Mouse (Mus musculus) limb, embryonic 14.5 days (tissue): ENCODE measurements around the gene Nhsl2. TPM values are rescaled to one million over a fixed set of nuclear protein-coding genes. Genes with fewer than 3 reads are reported as not detected.

ENCODE experiments used
- ATAC-seq: fragments of 200-750 bp; cut with Nextera tagmentation; 2 replicates; pipeline ENCODE4 v1.8.0; 2017; ENCODE audit warnings: low read depth, moderate number of reproducible peaks, moderate TSS enrichment; ENCODE audit not compliant: low FRiP score
- DNase-seq: peaks from one replicate; pipeline ENCODE4 v3.0.0-alpha.2; 2015; ENCODE audit warnings: low spot score
- H3K27ac ChIP-seq: fragments of 300-500 bp; sonication (generic); replicated peaks from 2 replicates; pipeline ENCODE4 v1.5.1; 2014; ENCODE audit warnings: low read depth, mild to moderate bottlenecking, low read length, moderate library complexity, mixed read lengths
- H3K27me3 ChIP-seq: fragments of 300-500 bp; sonication (generic); 2 replicates; pipeline ENCODE4 v1.6.1; 2014; ENCODE audit warnings: low read length, mixed read lengths; ENCODE audit not compliant: control insufficient read depth, insufficient read depth
- H3K36me3 ChIP-seq: fragments of 300-500 bp; sonication (generic); 2 replicates; pipeline ENCODE4 v1.6.1; 2014; ENCODE audit warnings: mild to moderate bottlenecking, low read length, moderate library complexity, mixed read lengths; ENCODE audit not compliant: control insufficient read depth, insufficient read depth
- H3K4me1 ChIP-seq: fragments of 300-500 bp; sonication (generic); 2 replicates; pipeline ENCODE4 v1.6.1; 2014; ENCODE audit warnings: antibody characterized with exemption, low read length, mixed read lengths; ENCODE audit not compliant: control insufficient read depth, insufficient read depth
- H3K4me2 ChIP-seq: fragments of 300-500 bp; sonication (generic); replicated peaks from 2 replicates; pipeline ENCODE4 v1.6.1; 2014; ENCODE audit warnings: low read depth, mild to moderate bottlenecking, low read length, moderate library complexity; ENCODE audit not compliant: severe bottlenecking
- H3K4me3 ChIP-seq: fragments of 300-500 bp; sonication (generic); replicated peaks from 2 replicates; pipeline ENCODE4 v1.5.1; 2014; ENCODE audit warnings: low read length
- H3K9ac ChIP-seq: fragments of 300-500 bp; sonication (generic); 2 replicates; pipeline ENCODE4 v1.6.1; 2014; ENCODE audit warnings: mild to moderate bottlenecking, low read depth, low read length, moderate library complexity; ENCODE audit not compliant: severe bottlenecking
- H3K9me3 ChIP-seq: fragments of 300-500 bp; sonication (generic); 2 replicates; pipeline ENCODE4 v1.6.1; 2016; ENCODE audit warnings: low read length; ENCODE audit not compliant: control insufficient read depth
- POLR2A ChIP-seq: fragments of 200-500 bp; IDR thresholded peaks from 2 replicates; pipeline ENCODE4 v1.8.0; 2012; ENCODE audit warnings: inconsistent platforms, mild to moderate bottlenecking, moderate library complexity, borderline replicate concordance; ENCODE audit not compliant: insufficient read depth, insufficient read length; ENCODE audit errors: extremely low read depth
- WGBS: fragments of 180-500 bp; shearing (Covaris S2); extraction: QIAGEN DNeasy Blood & Tissue Kit; methylation state at CpG from one replicate; pipeline ENCODE4 v1.1.7; 2014; 5-methylcytosine and 5-hydroxymethylcytosine counted together
- polyA plus RNA-seq, 2 experiments: library from polyadenylated mRNA; depleted of rRNA in 1 of 2; stranded (reverse) in 1 of 2; unstranded in 1 of 2; fragments of >200 nt; fragmentation: Nextera tagmentation in 1 of 2; extraction: Ambion mirVana in 1 of 2; gene quantifications; 2 replicates each; pipeline versions ENCODE4 v1.2.1 to v1.2.3; 2012 to 2014

Nhsl2 gene
- polyA plus RNA-seq, 2 experiments = 6.6 to 13.5 TPM

DNA sequence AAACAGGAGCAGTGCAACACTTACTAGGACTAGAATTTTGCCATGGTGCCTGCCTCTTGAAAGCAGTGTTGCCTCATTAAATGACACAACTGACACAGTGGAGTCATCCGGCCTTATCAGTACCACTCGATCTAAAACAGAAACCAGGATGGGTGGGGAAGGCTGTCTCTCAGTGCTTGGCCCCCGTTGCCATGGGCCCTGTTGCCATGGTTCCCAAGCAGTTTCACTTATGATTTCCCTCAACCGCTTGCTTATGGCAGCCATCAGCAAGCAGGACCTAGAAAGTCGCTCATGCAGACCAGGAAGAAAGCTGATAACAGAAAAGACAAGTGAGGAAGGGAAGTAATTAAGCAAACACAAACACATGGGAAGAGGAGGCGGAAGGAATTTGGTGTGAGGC lies 182.7 kb downstream of the Nhsl2 start:
- H3K4me3 ChIP-seq = no peak overlapping the region
- H3K4me1 ChIP-seq = no peaks in the 10 kb centered on the region
- H3K36me3 ChIP-seq = no peaks in the 10 kb centered on the region
- no peak overlapping the region for H3K27ac ChIP-seq
- DNase-seq (no peak), ATAC-seq (no peak)
- WGBS = 57% methylated on average over 6 of the region's 6 CpGs
- H3K27me3 ChIP-seq = no peaks in the 10 kb centered on the region
- TF ChIP-seq POLR2A = no peak
- H3K4me2 ChIP-seq = no peak overlapping the region
- H3K9ac ChIP-seq = no peak overlapping the region
- H3K9me3 ChIP-seq = no peaks in the 10 kb centered on the region

DNA sequence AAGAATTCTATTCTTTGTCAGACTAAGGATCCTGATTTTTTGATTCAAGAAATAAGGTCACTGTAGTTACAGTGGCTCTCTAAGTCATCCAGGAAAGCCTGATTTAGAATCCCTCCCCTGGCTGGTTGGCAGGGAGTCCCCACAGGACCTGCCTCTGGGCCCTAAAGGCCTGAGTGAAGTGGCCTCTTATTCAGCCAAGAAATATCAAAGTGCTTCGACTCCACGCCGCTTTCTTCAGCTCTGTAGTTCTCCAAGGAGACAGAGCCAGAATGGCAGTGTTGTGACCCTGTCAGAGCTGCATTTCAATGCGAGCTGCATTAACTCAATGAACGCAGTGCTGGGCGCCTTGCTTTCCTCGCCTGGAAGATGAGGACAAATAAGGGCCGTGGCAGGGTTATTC lies 183.2 kb downstream of the Nhsl2 start:
- Histone ChIP-seq H3K9me3 (no peaks in the 10 kb centered on the region), H3K27ac (no peak overlapping the region), H3K4me1 (no peaks in the 10 kb centered on the region), H3K27me3 (no peaks in the 10 kb centered on the region), H3K36me3 (no peaks in the 10 kb centered on the region), H3K9ac (no peak overlapping the region), H3K4me2 (no peak overlapping the region), H3K4me3 (no peak overlapping the region)
- TF ChIP-seq POLR2A = no peak
- no peak for ATAC-seq
- no peak for DNase-seq
- WGBS = 83% methylated on average over 8 of the region's 8 CpGs

DNA sequence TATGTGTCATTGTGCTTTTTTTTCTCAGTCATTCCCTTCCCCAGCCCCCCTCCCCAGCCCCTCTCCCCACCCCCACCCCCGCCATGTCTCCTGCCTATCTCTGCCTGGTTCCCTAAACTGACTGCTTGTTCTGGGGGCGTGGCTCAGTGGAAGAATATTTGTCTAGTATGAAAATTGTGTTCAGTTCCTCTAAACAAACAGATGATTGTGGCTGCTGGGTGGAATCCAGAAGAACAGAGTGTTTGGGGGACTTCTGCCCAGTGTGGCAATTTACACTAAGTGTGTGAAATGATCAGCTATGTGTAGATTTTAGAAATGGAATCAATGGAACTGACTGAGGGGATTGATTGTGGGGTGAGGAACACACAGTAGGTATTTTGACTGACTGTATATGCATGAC lies 184.4 kb downstream of the Nhsl2 start:
- no peak overlapping the region for H3K9ac ChIP-seq
- no peak for ATAC-seq
- H3K9me3 ChIP-seq = no peaks in the 10 kb centered on the region
- no peak overlapping the region for H3K27ac ChIP-seq
- H3K4me2 ChIP-seq = no peak overlapping the region
- 83% methylated on average over 2 of the region's 2 CpGs for WGBS
- no peaks in the 10 kb centered on the region for H3K4me1 ChIP-seq
- DNase-seq = no peak
- no peak for TF ChIP-seq POLR2A
- no peak overlapping the region for H3K4me3 ChIP-seq
- H3K36me3 ChIP-seq = no peaks in the 10 kb centered on the region
- H3K27me3 ChIP-seq = no peaks in the 10 kb centered on the region

DNA sequence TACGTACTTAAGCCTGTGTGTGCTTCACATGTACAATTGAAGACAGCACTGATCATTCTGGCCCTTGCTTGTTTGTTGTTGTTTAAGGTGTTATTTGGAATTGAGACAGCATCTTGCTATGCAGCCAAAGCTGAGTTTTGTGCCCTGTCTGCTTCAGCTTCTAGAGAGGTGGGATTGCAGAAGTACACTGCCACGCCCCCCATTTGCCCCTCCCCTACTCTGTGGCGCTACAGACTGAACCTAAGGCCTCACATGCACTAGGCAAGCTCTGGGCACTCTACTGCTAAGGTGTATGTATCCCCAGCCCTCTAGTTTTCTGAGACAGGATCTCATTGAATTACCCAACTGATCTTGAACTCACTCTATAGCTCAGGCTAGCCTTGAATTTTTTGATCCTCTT lies 186.5 kb downstream of the Nhsl2 start:
- Histone ChIP-seq H3K27ac (no peak overlapping the region), H3K9ac (no peak overlapping the region), H3K27me3 (no peaks in the 10 kb centered on the region), H3K4me2 (no peak overlapping the region), H3K36me3 (no peaks in the 10 kb centered on the region), H3K9me3 (no peaks in the 10 kb centered on the region), H3K4me1 (no peaks in the 10 kb centered on the region), H3K4me3 (no peak overlapping the region)
- ATAC-seq = no peak
- no peak for TF ChIP-seq POLR2A
- DNase-seq = no peak
- 69% methylated on average over 3 of the region's 3 CpGs for WGBS

DNA sequence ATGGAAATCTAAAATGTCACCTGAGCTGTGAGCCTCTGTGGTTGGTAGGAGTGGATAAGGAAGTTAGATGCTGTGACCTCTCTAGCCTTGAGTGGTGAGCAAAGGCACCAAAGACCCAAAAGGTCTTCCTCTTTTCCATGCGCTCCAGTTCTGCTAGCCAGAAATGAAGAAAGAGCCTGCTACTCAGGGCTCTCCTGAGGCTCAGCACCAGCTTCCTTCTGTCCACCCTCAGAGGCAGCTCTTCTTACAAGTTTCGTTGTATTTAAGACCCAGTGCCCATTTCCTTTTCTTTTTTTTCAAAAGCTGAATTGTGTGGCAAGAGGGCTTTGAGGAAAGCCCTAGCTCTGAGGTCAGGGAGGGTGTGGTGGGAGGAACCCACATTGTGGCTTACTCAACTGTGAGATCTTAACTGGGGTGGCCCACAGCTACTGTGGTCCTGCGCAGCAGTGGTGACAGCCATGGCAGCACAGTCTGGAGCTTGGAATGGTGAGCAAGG lies 187.7 kb downstream of the Nhsl2 start:
- WGBS = 86% methylated on average over 3 of the region's 3 CpGs
- no peak overlapping the region for H3K27ac ChIP-seq
- ATAC-seq = no peak
- TF ChIP-seq POLR2A = no peak
- DNase-seq = no peak
- H3K36me3 ChIP-seq = no peaks in the 10 kb centered on the region
- H3K4me3 ChIP-seq = no peak overlapping the region
- H3K27me3 ChIP-seq = no peaks in the 10 kb centered on the region
- no peaks in the 10 kb centered on the region for H3K9me3 ChIP-seq
- no peaks in the 10 kb centered on the region for H3K4me1 ChIP-seq
- H3K4me2 ChIP-seq = no peak overlapping the region
- no peak overlapping the region for H3K9ac ChIP-seq

DNA sequence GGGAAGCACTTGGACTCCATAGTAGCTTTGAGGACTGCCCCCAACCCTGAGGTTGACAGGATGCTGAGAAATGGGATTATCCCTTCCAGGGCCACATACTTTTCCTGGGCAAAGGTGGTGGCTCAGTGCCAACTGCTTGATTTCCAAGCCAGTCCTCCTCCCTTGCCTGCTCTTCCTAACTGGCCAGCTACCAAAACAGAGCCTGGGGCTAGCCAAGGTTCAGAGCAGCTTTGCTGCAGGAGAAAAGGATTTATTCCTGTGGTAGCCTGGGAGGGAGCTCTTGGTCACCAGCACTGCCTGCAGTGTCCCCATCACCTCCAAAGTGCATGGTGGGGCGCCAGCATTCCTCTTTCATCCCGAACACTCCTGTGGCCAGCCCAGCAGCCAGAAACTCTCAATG lies 188.3 kb downstream of the Nhsl2 start:
- DNase-seq = no peak
- Histone ChIP-seq H3K27ac (no peak overlapping the region), H3K4me2 (no peak overlapping the region), H3K9me3 (no peaks in the 10 kb centered on the region), H3K4me3 (no peak overlapping the region), H3K9ac (no peak overlapping the region), H3K4me1 (no peaks in the 10 kb centered on the region), H3K27me3 (no peaks in the 10 kb centered on the region), H3K36me3 (no peaks in the 10 kb centered on the region)
- no peak for ATAC-seq
- no peak for TF ChIP-seq POLR2A
- WGBS = 68% methylated on average over 2 of the region's 2 CpGs
